Mouse (Mus musculus) olfactory bulb, adult 2 months (tissue): ENCODE results near the gene Gm49395.

Source experiments
- CTCF ChIP-seq: fragments of 200-500 bp; IDR thresholded peaks from 2 replicates; pipeline ENCODE4 v1.5.1; 2012; ENCODE audit warnings: low read depth, mild to moderate bottlenecking, low read length, moderate library complexity; ENCODE audit not compliant: insufficient read depth
- POLR2A ChIP-seq: fragments of 200-500 bp; IDR thresholded peaks from 2 replicates; pipeline ENCODE4 v1.6.1; 2012; ENCODE audit warnings: mild to moderate bottlenecking, low read depth, low read length, moderate library complexity; ENCODE audit not compliant: insufficient read depth

DNA sequence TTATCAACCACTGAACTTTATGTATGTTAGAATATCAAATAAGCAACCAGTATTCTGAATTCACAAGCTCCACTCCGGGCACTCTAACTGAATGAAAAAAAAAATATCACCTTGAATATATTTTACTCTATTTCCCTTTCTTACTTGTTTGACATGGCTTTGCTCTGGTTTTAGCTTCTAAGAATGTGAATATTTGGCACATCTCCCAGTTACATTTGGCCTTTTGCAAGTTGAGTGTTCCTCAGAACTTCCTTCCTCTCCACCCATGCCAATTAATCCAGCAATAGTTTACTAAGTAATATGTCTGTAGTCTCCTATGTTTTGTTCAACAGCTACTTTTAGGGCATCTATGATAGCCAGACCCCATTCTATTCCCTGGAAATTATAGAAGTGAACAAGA, 48.9 kb upstream of the Gm49395 start:
- no peak for TF ChIP-seq CTCF
- TF ChIP-seq POLR2A: no peak
